Comparison of ENCODE assay signal across 11 mouse cellular contexts in genomic region chr1:162748761-162749160, GRCm38 (mm10).
"Had no signal": no experiment of that assay in that cellular context is flagged by ENCODE, and none has a peak within 500 bp of the region (broad histone marks: within the 10 kb centered on the region; RNA-seq: fewer than 3 reads in every experiment).

No protein-coding gene starts in this region.

- DNase-seq: liver, postnatal 0 days; lung, adult 2 months; lung, postnatal 14 days; lung, postnatal 36 days; right cerebral cortex, postnatal 14 days; thymus, adult 18-20 months; thymus, postnatal 14 days; thymus, postnatal 36 days had no signal

- ATAC-seq: liver, postnatal 0 days; lung, postnatal 0 days; midbrain, embryonic 13.5 days; midbrain, embryonic 15.5 days had no signal
